7 mouse cellular contexts compared by ENCODE assay signal in the genomic region with DNA sequence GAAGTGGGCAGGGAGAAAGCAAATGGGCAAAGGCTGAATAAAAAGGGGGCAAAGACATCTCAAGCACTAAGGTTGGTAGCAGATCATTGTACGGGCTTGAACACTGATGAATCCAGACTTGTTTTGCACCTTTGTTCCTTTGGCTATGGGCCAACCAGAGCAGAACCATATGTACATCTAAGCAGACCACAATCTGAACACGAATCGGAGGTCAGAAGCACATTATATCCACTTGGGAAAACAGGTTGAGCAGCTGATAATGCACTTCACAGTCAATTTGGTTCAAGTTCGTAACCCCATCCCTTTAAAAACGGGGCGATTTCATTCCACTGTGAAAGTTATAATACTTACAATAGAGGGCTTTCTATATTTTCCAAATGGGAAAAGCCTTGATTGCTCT. TPM values are rescaled to one million over a fixed set of nuclear protein-coding genes. Genes with fewer than 3 reads are reported as not detected.
DNase-seq lines count a peak whose midpoint lies in the region; ATAC-seq and TF ChIP-seq lines count a peak whose summit lies in the region.

No protein-coding gene starts in this region.

- H3K4me2 ChIP-seq in CH12.LX (ENCODE audit: insufficient read depth, low read depth, poor library complexity, severe bottlenecking): peak overlapping the region; percentile 64
- H3K4me2 ChIP-seq in embryonic facial prominence, embryonic 12.5 days (replicated peaks): peak overlapping the region; percentile 53
- peak overlapping the region; percentile 92 for H3K4me2 ChIP-seq in hindbrain, embryonic 14.5 days (replicated peaks)

- DNase-seq in 416B (ENCODE audit: low read depth) (peak; percentile 58), CH12.LX (ENCODE audit: extremely low read depth) (no peak)
- DNase-seq in hindbrain, embryonic 14.5 days (ENCODE audit: low spot score): no peak
- peak; percentile 74 for DNase-seq in liver, adult 2 months (ENCODE audit: extremely low read depth, low read depth, low spot score)
- DNase-seq in natural killer cell, adult 2 months (ENCODE audit: low spot score in 2 of 2): peak; percentile 6 to 7

- H3K4me1 ChIP-seq in CH12.LX (ENCODE audit: control insufficient read depth in 1 of 2, insufficient read depth in 2 of 2): peaks cover 2 to 20% of the 10 kb centered on the region in 2 experiments; a peak in 1 of 4 replicates
- H3K4me1 ChIP-seq in embryonic facial prominence, embryonic 12.5 days: 0 out of 2 replicates have a peak, but pooled peaks cover 3% of the 10 kb centered on the region
- peaks cover 14% of the 10 kb centered on the region for H3K4me1 ChIP-seq in hindbrain, embryonic 14.5 days (replicated peaks; ENCODE audit: control insufficient read depth, insufficient read depth, low read length)
- peaks cover 12% of the 10 kb centered on the region; the same call in 1 of the 2 replicates for H3K4me1 ChIP-seq in liver, adult 2 months (ENCODE audit: control insufficient read depth, insufficient read depth, low read length)

- in situ Hi-C loops in CH12.LX (cut with MboI; ENCODE audit: low pct_ligation_motif_present, low pct_unique_long_range_greater_than_20kb, low sequenced_read_pairs): no loop called here

- H3K9me3 ChIP-seq in CH12.LX (replicated peaks; ENCODE audit: low read length): no peaks in the 10 kb centered on the region
- no peaks in the 10 kb centered on the region for H3K9me3 ChIP-seq in embryonic facial prominence, embryonic 12.5 days
- no peaks in the 10 kb centered on the region for H3K9me3 ChIP-seq in hindbrain, embryonic 14.5 days (ENCODE audit: control insufficient read depth, low read length)

- 7% methylated on average over 6 of the region's 6 CpGs for WGBS in embryonic facial prominence, embryonic 12.5 days
- WGBS in hindbrain, embryonic 14.5 days: 10% methylated on average over 6 of the region's 6 CpGs
- WGBS in liver, adult 2 months: under 1% methylated on average over 6 of the region's 6 CpGs

- ATAC-seq in embryonic facial prominence, embryonic 12.5 days (ENCODE audit: insufficient number of reproducible peaks, insufficient read depth, low FRiP score, low TSS enrichment): no peak
- no peak for ATAC-seq in hindbrain, embryonic 14.5 days (ENCODE audit: low FRiP score)
- no peak for ATAC-seq in erythroid progenitor cell, adult 5-6 weeks (replicated peaks; ENCODE audit: low FRiP score, poor library complexity, severe bottlenecking)

- peaks cover 31% of the 10 kb centered on the region for H3K79me2 ChIP-seq in CH12.LX (replicated peaks; ENCODE audit: control insufficient read depth, extremely low read depth, insufficient read depth, poor library complexity, severe bottlenecking)
- H3K79me2 ChIP-seq in liver, adult 2 months (ENCODE audit: control insufficient read depth, insufficient read depth, low read length): peaks cover 11% of the 10 kb centered on the region

- peak overlapping the region; percentile 99 for H3K9ac ChIP-seq in CH12.LX (ENCODE audit: insufficient read depth, low read depth)
- H3K9ac ChIP-seq in embryonic facial prominence, embryonic 12.5 days: peak overlapping the region; percentile 64
- H3K9ac ChIP-seq in hindbrain, embryonic 14.5 days: peak overlapping the region; percentile 68
- peak overlapping the region; percentile 83 for H3K9ac ChIP-seq in liver, adult 2 months (ENCODE audit: low read depth, low read length)

- TF ChIP-seq POLR2A in CH12.LX (IDR thresholded peaks at IDR 0.05; ENCODE audit: low read depth, low read length): no peak
- TF ChIP-seq POLR2A in liver, adult 2 months (IDR thresholded peaks at IDR 0.05; ENCODE audit: extremely low read depth, insufficient read depth, low read length): no peak

- peak overlapping the region; percentile 61 to 93 (median 80) for H3K4me3 ChIP-seq in CH12.LX (replicated peaks in 1 of 3; ENCODE audit: low read depth in 2 of 3, low read length in 2 of 3, poor library complexity in 1 of 3)
- peak overlapping the region; percentile 90 for H3K4me3 ChIP-seq in embryonic facial prominence, embryonic 12.5 days
- H3K4me3 ChIP-seq in hindbrain, embryonic 14.5 days (replicated peaks; ENCODE audit: low read length): peak overlapping the region; percentile 79
- peak overlapping the region; percentile 75 for H3K4me3 ChIP-seq in liver, adult 2 months (ENCODE audit: insufficient read depth, low read depth, low read length)

- peaks cover 0 to 5% of the 10 kb centered on the region in 2 experiments for H3K36me3 ChIP-seq in CH12.LX (replicated peaks in 1 of 2; ENCODE audit: control insufficient read depth in 1 of 2, insufficient read depth in 1 of 2, low read length in 1 of 2)
- H3K36me3 ChIP-seq in embryonic facial prominence, embryonic 12.5 days: no peaks in the 10 kb centered on the region
- no peaks in the 10 kb centered on the region for H3K36me3 ChIP-seq in hindbrain, embryonic 14.5 days (replicated peaks; ENCODE audit: control insufficient read depth, insufficient read depth)
- H3K36me3 ChIP-seq in liver, adult 2 months (ENCODE audit: control insufficient read depth, insufficient read depth, low read length): no peaks in the 10 kb centered on the region

- TF ChIP-seq RAD21 in CH12.LX (IDR thresholded peaks at IDR 0.05; ENCODE audit: low read depth, low read length): no peak

- no peaks in the 10 kb centered on the region for H3K27me3 ChIP-seq in CH12.LX (replicated peaks)
- no peaks in the 10 kb centered on the region for H3K27me3 ChIP-seq in embryonic facial prominence, embryonic 12.5 days
- no peaks in the 10 kb centered on the region for H3K27me3 ChIP-seq in hindbrain, embryonic 14.5 days (ENCODE audit: control insufficient read depth, insufficient read depth, low read length)
- no peaks in the 10 kb centered on the region for H3K27me3 ChIP-seq in liver, adult 2 months (ENCODE audit: control insufficient read depth, insufficient read depth, low read length)

- no peak for TF ChIP-seq CTCF in CH12.LX (conservative IDR thresholded peaks at IDR 0.05 in 1 of 2, IDR thresholded peaks at IDR 0.05 in 1 of 2; ENCODE audit: low read depth in 2 of 2, low read length in 2 of 2)
- TF ChIP-seq CTCF in liver, adult 2 months (IDR thresholded peaks at IDR 0.05; ENCODE audit: low read depth, low read length): no peak

- dilution Hi-C loops in CH12.LX (cut with MboI; ENCODE audit: extremely low pct_ligation_motif_present, extremely low pct_unique_long_range_greater_than_20kb, low sequenced_read_pairs): no loop called here

- TF ChIP-seq EP300 in CH12.LX (IDR thresholded peaks at IDR 0.05; ENCODE audit: low read length): no peak

- H3K27ac ChIP-seq in CH12.LX (ENCODE audit: insufficient read depth, low read depth): no peak overlapping the region; the same call in 1 of the 2 replicates
- H3K27ac ChIP-seq in embryonic facial prominence, embryonic 12.5 days: peak overlapping the region; percentile 61
- peak overlapping the region; percentile 86 for H3K27ac ChIP-seq in hindbrain, embryonic 14.5 days
- H3K27ac ChIP-seq in liver, adult 2 months (replicated peaks; ENCODE audit: insufficient read depth, low read depth, low read length): peak overlapping the region; percentile 74

TF ChIP-seq in CH12.LX, 34 proteins besides CTCF, POLR2A, EP300 and RAD21:
- TF ChIP-seq CHD1 (IDR thresholded peaks at IDR 0.05; ENCODE audit: low read depth, low read length) (0 out of 2 replicates have a peak, but pooled peaks have one; percentile 40), USF1 (IDR thresholded peaks at IDR 0.05; ENCODE audit: low read depth, low read length) (no peak)
TF ChIP-seq in CH12.LX: peak in this region for 1.

RNA-seq across cellular contexts. Expression of gene Upf2, which starts 1.0 kb away (rescaled TPM):
- total RNA-seq in CH12.LX (2012; rRNA removed): 9.3 and 11.7 TPM in 2 replicates
- 11.8 and 13.4 TPM in 2 replicates for total RNA-seq in CH12.LX (2014; rRNA removed)
- 27.0 and 30.4 TPM in 2 replicates for polyA plus RNA-seq in CH12.LX (2012; ENCODE audit: insufficient read length, low read depth)
- polyA plus RNA-seq in embryonic facial prominence, embryonic 12.5 days (2016; fragmentation: Nextera tagmentation; extraction: Ambion mirVana): 14.7 and 14.8 TPM in 2 replicates
- 7.9 and 8.1 TPM in 2 replicates for polyA plus RNA-seq in hindbrain, embryonic 14.5 days (2014; fragmentation: Nextera tagmentation; extraction: Ambion mirVana)
- 7.7 and 10.1 TPM in 2 replicates for total RNA-seq in liver, adult 2 months (2014; rRNA removed)
- polyA plus RNA-seq in liver, adult 2 months (2012; rRNA removed): 1.5 and 1.6 TPM in 2 replicates
- total RNA-seq in erythroid progenitor cell, adult 5-6 weeks (2015; ENCODE audit: low replicate concordance): 35.0 and 39.0 TPM in 2 replicates
- total RNA-seq in erythroid progenitor cell, adult 5-6 weeks (2017; ENCODE audit: low replicate concordance): 36.2 and 40.4 TPM in 2 replicates

RNA-seq across cellular contexts. Expression of gene Dhtkd1, which starts 7.7 kb away (rescaled TPM):
- total RNA-seq in CH12.LX (2012; rRNA removed): 0.21 and 0.38 TPM in 2 replicates
- total RNA-seq in CH12.LX (2014; rRNA removed): 0.11 and 0.35 TPM in 2 replicates
- polyA plus RNA-seq in CH12.LX (2012; ENCODE audit: insufficient read length, low read depth): 0.15 and 0.17 TPM in 2 replicates
- 5.8 and 9.1 TPM in 2 replicates for polyA plus RNA-seq in embryonic facial prominence, embryonic 12.5 days (2016; fragmentation: Nextera tagmentation; extraction: Ambion mirVana)
- 4.0 and 5.2 TPM in 2 replicates for polyA plus RNA-seq in hindbrain, embryonic 14.5 days (2014; fragmentation: Nextera tagmentation; extraction: Ambion mirVana)
- total RNA-seq in liver, adult 2 months (2014; rRNA removed): 81.6 and 84.2 TPM in 2 replicates
- polyA plus RNA-seq in liver, adult 2 months (2012; rRNA removed): 31.3 and 44.1 TPM in 2 replicates
- total RNA-seq in erythroid progenitor cell, adult 5-6 weeks (2015; ENCODE audit: low replicate concordance): 0.84 TPM in 1 of 2 replicates, not detected in the other
- total RNA-seq in erythroid progenitor cell, adult 5-6 weeks (2017; ENCODE audit: low replicate concordance): 0.26 TPM in 1 of 2 replicates, not detected in the other

RNA-seq across cellular contexts. Expression of gene Sec61a2, which starts 55.1 kb away (rescaled TPM):
- 20.8 and 23.3 TPM in 2 replicates for total RNA-seq in CH12.LX (2012; rRNA removed)
- total RNA-seq in CH12.LX (2014; rRNA removed): 44.6 and 53.8 TPM in 2 replicates
- polyA plus RNA-seq in CH12.LX (2012; ENCODE audit: insufficient read length, low read depth): 46.2 and 53.5 TPM in 2 replicates
- 105 and 111 TPM in 2 replicates for polyA plus RNA-seq in embryonic facial prominence, embryonic 12.5 days (2016; fragmentation: Nextera tagmentation; extraction: Ambion mirVana)
- 108 and 109 TPM in 2 replicates for polyA plus RNA-seq in hindbrain, embryonic 14.5 days (2014; fragmentation: Nextera tagmentation; extraction: Ambion mirVana)
- 14.2 and 17.1 TPM in 2 replicates for total RNA-seq in liver, adult 2 months (2014; rRNA removed)
- polyA plus RNA-seq in liver, adult 2 months (2012; rRNA removed): 4.5 and 8.2 TPM in 2 replicates
- total RNA-seq in erythroid progenitor cell, adult 5-6 weeks (2015; ENCODE audit: low replicate concordance): 15.9 and 31.4 TPM in 2 replicates
- total RNA-seq in erythroid progenitor cell, adult 5-6 weeks (2017; ENCODE audit: low replicate concordance): 19.4 and 21.5 TPM in 2 replicates

Comparison
In these comparisons a context has a peak if more than half of its experiments do, and no peak if none do; other contexts are left out.
1. DNase-seq: peak in 416B (single experiment), liver, adult 2 months (single experiment) and natural killer cell, adult 2 months (2 of 2); none in CH12.LX (single experiment) and hindbrain, embryonic 14.5 days (single experiment).
2. Peak in every context shown above with its lines, with median percentiles within 50 percentile points of each other: H3K4me2 ChIP-seq, H3K4me3 ChIP-seq and H3K9ac ChIP-seq.